Mouse (Mus musculus) heart, postnatal 0 days (tissue): ENCODE results near the gene Lap3. TPM values are rescaled to one million over a fixed set of nuclear protein-coding genes. Genes with fewer than 3 reads are reported as not detected.

ENCODE experiments used
- ATAC-seq: fragments of 200-750 bp; cut with Nextera tagmentation; 2 replicates; pipeline ENCODE4 v1.8.0; 2017; ENCODE audit warnings: low read depth, moderate number of reproducible peaks, moderate library complexity; ENCODE audit not compliant: insufficient read depth
- DNase-seq: peaks from one replicate; pipeline ENCODE4 v3.0.0-alpha.2; 2016; ENCODE audit warnings: low spot score
- H3K27ac ChIP-seq: fragments of 300-500 bp; sonication (generic); 2 replicates; pipeline ENCODE4 v1.5.1; 2014; ENCODE audit warnings: low read depth, mild to moderate bottlenecking
- H3K27me3 ChIP-seq: fragments of 300-500 bp; sonication (generic); 2 replicates; pipeline ENCODE4 v1.6.1; 2014; ENCODE audit warnings: low read length, mixed read lengths; ENCODE audit not compliant: control insufficient read depth, insufficient read depth
- H3K36me3 ChIP-seq: fragments of 300-500 bp; sonication (generic); replicated peaks from 2 replicates; pipeline ENCODE4 v1.6.1; 2014; ENCODE audit warnings: low read length, mixed read lengths; ENCODE audit not compliant: control insufficient read depth, insufficient read depth
- H3K4me1 ChIP-seq: fragments of 300-500 bp; sonication (generic); 2 replicates; pipeline ENCODE4 v1.6.1; 2014; ENCODE audit warnings: antibody characterized with exemption; ENCODE audit not compliant: control insufficient read depth, insufficient read depth
- H3K4me2 ChIP-seq: fragments of 300-500 bp; sonication (generic); 2 replicates; pipeline ENCODE4 v1.6.1; 2014; ENCODE audit warnings: low read depth, mild to moderate bottlenecking, low read length, moderate library complexity
- H3K4me3 ChIP-seq: fragments of 300-500 bp; sonication (generic); 2 replicates; pipeline ENCODE4 v1.5.1; 2014; ENCODE audit warnings: low read depth, low read length
- H3K9ac ChIP-seq: fragments of 300-500 bp; sonication (generic); replicated peaks from 2 replicates; pipeline ENCODE4 v1.6.1; 2014; ENCODE audit warnings: low read depth, low read length, mixed read lengths
- H3K9me3 ChIP-seq: fragments of 300-500 bp; sonication (generic); replicated peaks from 2 replicates; pipeline ENCODE4 v1.6.1; 2016; ENCODE audit warnings: low read length; ENCODE audit not compliant: control insufficient read depth
- CTCF ChIP-seq: IDR thresholded peaks from 2 replicates; pipeline ENCODE4 v1.5.1; 2016; ENCODE audit warnings: antibody characterized with exemption, control low read depth, low read depth
- EP300 ChIP-seq: IDR thresholded peaks from 2 replicates; pipeline ENCODE4 v1.6.1; 2016; ENCODE audit warnings: antibody characterized with exemption, low read depth
- WGBS: fragments of 180-500 bp; shearing (Covaris S2); extraction: QIAGEN DNeasy Blood & Tissue Kit; methylation state at CpG from one replicate; pipeline ENCODE4 v1.1.7; 2014; 5-methylcytosine and 5-hydroxymethylcytosine counted together
- polyA plus RNA-seq: library from polyadenylated mRNA; unstranded; fragments of >200 nt; fragmentation: Nextera tagmentation; extraction: Ambion mirVana; gene quantifications from 2 replicates; pipeline ENCODE4 v1.2.1, GENCODE M21; 2015
- total RNA-seq: library from RNA; depleted of rRNA; stranded (reverse); fragments of >200 nt; gene quantifications from 2 replicates; pipeline ENCODE4 v1.2.3, GENCODE M21; 2014; ENCODE audit warnings: low replicate concordance

Gene Lap3
- total and polyA plus RNA-seq, 2 experiments from 2014 or later, result 28.7 to 57.2 TPM

GRCm38 (mm10) chr5:45481125-45481524, 12.0 kb upstream of the Lap3 start:
- no peak for TF ChIP-seq EP300
- no peak for TF ChIP-seq CTCF
- Histone ChIP-seq H3K4me2 (no peak overlapping the region), H3K9ac (no peak overlapping the region), H3K9me3 (no peaks in the 10 kb centered on the region), H3K36me3 (no peaks in the 10 kb centered on the region), H3K4me3 (no peak overlapping the region), H3K27ac (no peak overlapping the region), H3K4me1 (no peaks in the 10 kb centered on the region), H3K27me3 (no peaks in the 10 kb centered on the region)
- DNase-seq (no peak), ATAC-seq (no peak)
- WGBS, result 77% methylated on average over 2 of the region's 2 CpGs

- Histone ChIP-seq H3K4me1 (no peaks in the 10 kb centered on the region), H3K9me3 (no peaks in the 10 kb centered on the region), H3K4me2 (no peak overlapping the region), H3K4me3 (no peak overlapping the region), H3K9ac (no peak overlapping the region), H3K27me3 (no peaks in the 10 kb centered on the region), H3K36me3 (no peaks in the 10 kb centered on the region), H3K27ac (no peak overlapping the region)
- 52% methylated on average over 3 of the region's 3 CpGs for WGBS
- DNase-seq (no peak), ATAC-seq (no peak)
- TF ChIP-seq CTCF, result no peak
- TF ChIP-seq EP300, result no peak
These were observed 10.6 kb upstream of the Lap3 start for GRCm38 (mm10) chr5:45482607-45483006.

- no peaks in the 10 kb centered on the region for H3K4me1 ChIP-seq
- no peaks in the 10 kb centered on the region for H3K27me3 ChIP-seq
- no peaks in the 10 kb centered on the region for H3K36me3 ChIP-seq
- ATAC-seq (no peak), DNase-seq (no peak)
- no peak overlapping the region for H3K4me3 ChIP-seq
- H3K27ac ChIP-seq, result no peak overlapping the region
- H3K4me2 ChIP-seq, result no peak overlapping the region
- 71% methylated on average over 1 of the region's 1 CpGs for WGBS
- H3K9ac ChIP-seq, result no peak overlapping the region
- H3K9me3 ChIP-seq, result no peaks in the 10 kb centered on the region
- TF ChIP-seq EP300 (no peak), CTCF (no peak)
These were observed 9.5 kb upstream of the Lap3 start for GRCm38 (mm10) chr5:45483654-45484053.

GRCm38 (mm10) chr5:45491776-45492175, 1.4 kb upstream of the Lap3 start:
- H3K27ac ChIP-seq, result no peak overlapping the region

GRCm38 (mm10) chr5:45494093-45494755, 1.1 kb downstream of the Lap3 start:
- peaks cover 31% of the 10 kb centered on the region for H3K36me3 ChIP-seq
- peak overlapping the region; percentile 84 for H3K4me2 ChIP-seq
- H3K4me3 ChIP-seq, result peak overlapping the region; percentile 68
- TF ChIP-seq CTCF (no peak), EP300 (no peak)
- no peak for ATAC-seq
- H3K9me3 ChIP-seq, result no peaks in the 10 kb centered on the region
- peak overlapping the region; percentile 73 for H3K9ac ChIP-seq
- peaks cover 9% of the 10 kb centered on the region; the same call in 1 of the 2 replicates for H3K4me1 ChIP-seq
- no peak for DNase-seq
- WGBS, result 56% methylated on average over 9 of the region's 9 CpGs
- H3K27ac ChIP-seq, result no peak overlapping the region
- no peaks in the 10 kb centered on the region for H3K27me3 ChIP-seq

More at GRCm38 (mm10) chr5:45491776-45492175, 1.4 kb upstream of the Lap3 start:
- H3K9me3 ChIP-seq, result no peaks in the 10 kb centered on the region
- ATAC-seq, result no peak
- peaks cover 9% of the 10 kb centered on the region for H3K36me3 ChIP-seq
- DNase-seq, result no peak
- H3K9ac ChIP-seq, result no peak overlapping the region
- no peaks in the 10 kb centered on the region for H3K27me3 ChIP-seq
- H3K4me1 ChIP-seq, result peaks cover 9% of the 10 kb centered on the region; the same call in 1 of the 2 replicates
- WGBS, result 67% methylated on average over 4 of the region's 4 CpGs
- no peak overlapping the region for H3K4me2 ChIP-seq
- no peak overlapping the region for H3K4me3 ChIP-seq
- TF ChIP-seq CTCF (no peak), EP300 (no peak)

- H3K36me3 ChIP-seq, result peaks cover 44% of the 10 kb centered on the region
- no peak overlapping the region for H3K9ac ChIP-seq
- TF ChIP-seq EP300, result no peak
- TF ChIP-seq CTCF, result no peak
- ATAC-seq (no peak), DNase-seq (no peak)
- H3K4me1 ChIP-seq, result peaks cover 9% of the 10 kb centered on the region; the same call in 1 of the 2 replicates
- H3K27ac ChIP-seq, result no peak overlapping the region
- no peak overlapping the region for H3K4me3 ChIP-seq
- no peaks in the 10 kb centered on the region for H3K9me3 ChIP-seq
- whole genome bisulfite sequencing, result 94% methylated on average over 3 of the region's 3 CpGs
- no peak overlapping the region for H3K4me2 ChIP-seq
- H3K27me3 ChIP-seq, result no peaks in the 10 kb centered on the region
These were observed 2.3 kb downstream of the Lap3 start for GRCm38 (mm10) chr5:45495429-45495975.
